7 mouse cellular contexts compared by ENCODE assay signal in the genomic region with DNA sequence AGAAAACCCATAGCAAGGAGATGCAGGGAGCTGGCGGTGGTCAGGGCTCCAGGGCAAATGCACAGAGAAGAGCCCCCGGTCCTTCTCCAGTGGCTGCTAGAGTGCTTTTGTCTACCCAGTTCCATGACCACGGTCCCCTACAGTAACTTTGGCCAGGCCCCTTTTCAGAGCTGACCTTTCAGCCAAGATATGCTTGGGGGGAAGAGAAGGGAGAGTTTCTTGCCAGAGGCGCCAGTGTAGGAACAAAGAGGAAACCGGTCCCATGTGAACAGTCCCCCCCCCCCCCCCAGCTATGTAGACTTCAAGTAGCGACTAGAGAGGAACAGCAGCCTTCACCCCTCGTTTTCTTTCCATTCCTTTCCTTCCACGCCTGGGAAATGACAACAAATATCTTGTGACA. TPM values are rescaled to one million over a fixed set of nuclear protein-coding genes. Genes with fewer than 3 reads are reported as not detected.
DNase-seq lines count a peak whose midpoint lies in the region; ATAC-seq and TF ChIP-seq lines count a peak whose summit lies in the region.

No protein-coding gene starts in this region.

- no peak for TF ChIP-seq CTCF in bone marrow macrophage, adult 2 months (IDR thresholded peaks at IDR 0.05; ENCODE audit: low read depth, low read length)

- no peak overlapping the region for H3K27ac ChIP-seq in bone marrow macrophage, adult 2 months (ENCODE audit: insufficient read depth, low read depth, low read length)
- no peak overlapping the region for H3K27ac ChIP-seq in embryonic facial prominence, embryonic 14.5 days (replicated peaks; ENCODE audit: low read depth, low read length)
- H3K27ac ChIP-seq in hindbrain, embryonic 15.5 days (replicated peaks): peak overlapping the region; percentile 6; the same call in 1 of the 2 replicates
- peak overlapping the region; percentile 68 for H3K27ac ChIP-seq in midbrain, embryonic 10.5 days (replicated peaks)

- no peak for DNase-seq in embryonic facial prominence, embryonic 14.5 days (ENCODE audit: low spot score)
- DNase-seq in midbrain, embryonic 10.5 days (ENCODE audit: low spot score): peak; percentile 32
- no peak for DNase-seq in frontal cortex, postnatal 10 days (ENCODE audit: low spot score in 2 of 2)
- no peak for DNase-seq in adipocyte (ENCODE audit: low spot score)
- no peak for DNase-seq in layer of hippocampus, postnatal 14 days (ENCODE audit: low spot score in 2 of 2)

- peaks cover 61% of the 10 kb centered on the region for H3K27me3 ChIP-seq in embryonic facial prominence, embryonic 14.5 days (replicated peaks; ENCODE audit: control insufficient read depth, insufficient read depth, low read length)
- peaks cover 36% of the 10 kb centered on the region for H3K27me3 ChIP-seq in hindbrain, embryonic 15.5 days
- peaks cover 81% of the 10 kb centered on the region for H3K27me3 ChIP-seq in midbrain, embryonic 10.5 days (ENCODE audit: low read depth, poor library complexity, severe bottlenecking)

- WGBS in embryonic facial prominence, embryonic 14.5 days: 7% methylated on average over 8 of the region's 8 CpGs
- 6% methylated on average over 8 of the region's 8 CpGs for WGBS in hindbrain, embryonic 15.5 days
- WGBS in midbrain, embryonic 10.5 days: 3% methylated on average over 8 of the region's 8 CpGs

- H3K36me3 ChIP-seq in embryonic facial prominence, embryonic 14.5 days (ENCODE audit: control insufficient read depth, insufficient read depth, low read length): no peaks in the 10 kb centered on the region
- H3K36me3 ChIP-seq in hindbrain, embryonic 15.5 days: no peaks in the 10 kb centered on the region
- H3K36me3 ChIP-seq in midbrain, embryonic 10.5 days: no peaks in the 10 kb centered on the region

- ATAC-seq in embryonic facial prominence, embryonic 14.5 days (ENCODE audit: low read depth): no peak
- no peak for ATAC-seq in hindbrain, embryonic 15.5 days (ENCODE audit: low FRiP score, low read depth)

- H3K4me2 ChIP-seq in embryonic facial prominence, embryonic 14.5 days (ENCODE audit: low read depth, low read length): peak overlapping the region; percentile 100
- H3K4me2 ChIP-seq in hindbrain, embryonic 15.5 days: peak overlapping the region; percentile 99

- TF ChIP-seq POLR2A in bone marrow macrophage, adult 2 months (IDR thresholded peaks at IDR 0.05; ENCODE audit: borderline replicate concordance, low read depth, low read length): no peak

- no peaks in the 10 kb centered on the region for H3K9me3 ChIP-seq in embryonic facial prominence, embryonic 14.5 days (ENCODE audit: control insufficient read depth, low read length)
- no peaks in the 10 kb centered on the region for H3K9me3 ChIP-seq in hindbrain, embryonic 15.5 days
- H3K9me3 ChIP-seq in midbrain, embryonic 10.5 days (replicated peaks): no peaks in the 10 kb centered on the region

- no peak overlapping the region for H3K9ac ChIP-seq in embryonic facial prominence, embryonic 14.5 days (ENCODE audit: low read depth, low read length)
- peak overlapping the region; percentile 2; the same call in 1 of the 2 replicates for H3K9ac ChIP-seq in hindbrain, embryonic 15.5 days

- H3K4me1 ChIP-seq in bone marrow macrophage, adult 2 months (ENCODE audit: control insufficient read depth, insufficient read depth, low read length): peaks cover 30% of the 10 kb centered on the region
- H3K4me1 ChIP-seq in embryonic facial prominence, embryonic 14.5 days (ENCODE audit: control insufficient read depth, insufficient read depth, low read length): peaks cover 6% of the 10 kb centered on the region
- H3K4me1 ChIP-seq in hindbrain, embryonic 15.5 days (replicated peaks): peaks cover 21% of the 10 kb centered on the region
- peaks cover 26% of the 10 kb centered on the region for H3K4me1 ChIP-seq in midbrain, embryonic 10.5 days

- peak overlapping the region; percentile 66 for H3K4me3 ChIP-seq in bone marrow macrophage, adult 2 months (ENCODE audit: insufficient read depth, low read length)
- peak overlapping the region; percentile 67 for H3K4me3 ChIP-seq in embryonic facial prominence, embryonic 14.5 days (ENCODE audit: low read depth, low read length)
- H3K4me3 ChIP-seq in hindbrain, embryonic 15.5 days: peak overlapping the region; percentile 58
- H3K4me3 ChIP-seq in midbrain, embryonic 10.5 days: peak overlapping the region; percentile 81

RNA-seq across cellular contexts. Expression of a gene that starts 0.8 kb away (rescaled TPM):
- 2.1 and 2.8 TPM in 2 replicates for polyA plus RNA-seq in bone marrow macrophage, adult 2 months (2012; ENCODE audit: insufficient read depth, insufficient read length, missing spikeins)
- polyA plus RNA-seq in embryonic facial prominence, embryonic 14.5 days (2014; fragmentation: Nextera tagmentation; extraction: Ambion mirVana): 26.7 and 29.9 TPM in 2 replicates
- polyA plus RNA-seq in hindbrain, embryonic 15.5 days (2015; fragmentation: Nextera tagmentation; extraction: Ambion mirVana): 23.8 and 24.4 TPM in 2 replicates
- 26.2 and 29.2 TPM in 2 replicates for polyA plus RNA-seq in midbrain, embryonic 10.5 days (2016; fragmentation: Nextera tagmentation; extraction: Ambion mirVana)
- total RNA-seq in layer of hippocampus, postnatal 14 days (2021): 10 to 100 TPM; 18.8 to 19.7 TPM

Comparison
In these comparisons a context has a peak if more than half of its experiments do, and no peak if none do; other contexts are left out.
1. H3K27ac ChIP-seq: peak in hindbrain, embryonic 15.5 days (single experiment) and midbrain, embryonic 10.5 days (single experiment); none in bone marrow macrophage, adult 2 months (single experiment) and embryonic facial prominence, embryonic 14.5 days (single experiment).
2. Peak in every context shown above with its lines, with median percentiles within 50 percentile points of each other: H3K4me3 ChIP-seq.